Mouse (Mus musculus) erythroblast, embryonic 14.5 days (primary cell): ENCODE results near the gene Map4k5. TPM values are rescaled to one million over a fixed set of nuclear protein-coding genes. Genes with fewer than 3 reads are reported as not detected.

Source experiments
- H3K27me3 ChIP-seq: 2 replicates; pipeline ENCODE4 v1.6.1; 2012; ENCODE audit warnings: inconsistent platforms; ENCODE audit not compliant: control insufficient read depth
- H3K36me3 ChIP-seq: 2 replicates; pipeline ENCODE4 v1.6.1; 2012; ENCODE audit warnings: mild to moderate bottlenecking, inconsistent platforms; ENCODE audit not compliant: control insufficient read depth
- H3K4me1 ChIP-seq: 2 replicates; pipeline ENCODE4 v1.6.1; 2012; ENCODE audit warnings: inconsistent platforms; ENCODE audit not compliant: control insufficient read depth
- H3K4me3 ChIP-seq: replicated peaks from 2 replicates; pipeline ENCODE3; 2012; ENCODE audit warnings: moderate library complexity, mild to moderate bottlenecking, inconsistent platforms
- H3K9me3 ChIP-seq: 2 replicates; pipeline ENCODE4 v1.6.1; 2012; ENCODE audit warnings: low read length, inconsistent platforms, mixed read lengths; ENCODE audit not compliant: control insufficient read depth
- GATA1 ChIP-seq: IDR thresholded peaks from 2 replicates; pipeline ENCODE4 v1.6.1; 2012; ENCODE audit warnings: low read length, inconsistent platforms, mixed read lengths
- TAL1 ChIP-seq: IDR thresholded peaks from 3 replicates; pipeline ENCODE4 v1.6.1; 2012; ENCODE audit warnings: low read length, inconsistent platforms, mixed read lengths
- polyA plus RNA-seq: library from polyadenylated mRNA; stranded (reverse); fragments of >175 nt; gene quantifications from 2 replicates; pipeline ENCODE4 v1.2.3, GENCODE M21; 2012

Gene Map4k5
- polyA plus RNA-seq, 1 experiment: 2.0 TPM

- Histone ChIP-seq H3K27me3 (no peaks in the 10 kb centered on the region), H3K9me3 (no peaks in the 10 kb centered on the region), H3K36me3 (peaks cover 96% of the 10 kb centered on the region), H3K4me3 (no peak overlapping the region), H3K4me1 (peaks cover 5% of the 10 kb centered on the region)
- no peak for TF ChIP-seq GATA1
- no peak for TF ChIP-seq TAL1
These were observed 58.9 kb downstream of the Map4k5 start for GRCm38 (mm10) chr12:69833982-69834604.

GRCm38 (mm10) chr12:69831239-69831910 lies 61.6 kb downstream of the Map4k5 start:
- Histone ChIP-seq H3K27me3 (no peaks in the 10 kb centered on the region), H3K4me3 (no peak overlapping the region), H3K36me3 (peaks cover 96% of the 10 kb centered on the region), H3K9me3 (no peaks in the 10 kb centered on the region), H3K4me1 (no peaks in the 10 kb centered on the region)
- TF ChIP-seq GATA1 (no peak), TAL1 (no peak)

GRCm38 (mm10) chr12:69828214-69828613 lies 64.8 kb downstream of the Map4k5 start:
- Histone ChIP-seq H3K27me3 (no peaks in the 10 kb centered on the region), H3K4me3 (no peak overlapping the region), H3K36me3 (peaks cover 95% of the 10 kb centered on the region), H3K4me1 (no peaks in the 10 kb centered on the region; the same call in 1 of the 2 replicates), H3K9me3 (no peaks in the 10 kb centered on the region)
- TF ChIP-seq GATA1 (no peak), TAL1 (no peak)

- peaks cover 99% of the 10 kb centered on the region for H3K36me3 ChIP-seq
- TF ChIP-seq GATA1 (no peak), TAL1 (no peak)
- no peaks in the 10 kb centered on the region; the same call in 1 of the 2 replicates for H3K4me1 ChIP-seq
- H3K9me3 ChIP-seq: peaks cover 4% of the 10 kb centered on the region; the same call in 1 of the 2 replicates
- H3K4me3 ChIP-seq: no peak overlapping the region
- H3K27me3 ChIP-seq: no peaks in the 10 kb centered on the region
These were observed 68.0 kb downstream of the Map4k5 start for GRCm38 (mm10) chr12:69824881-69825597.

- Histone ChIP-seq H3K36me3 (peaks cover 97% of the 10 kb centered on the region), H3K27me3 (no peaks in the 10 kb centered on the region), H3K4me3 (no peak overlapping the region), H3K4me1 (no peaks in the 10 kb centered on the region), H3K9me3 (no peaks in the 10 kb centered on the region)
- TF ChIP-seq GATA1 (no peak), TAL1 (no peak)
These were observed 78.7 kb downstream of the Map4k5 start for GRCm38 (mm10) chr12:69814272-69814671.

GRCm38 (mm10) chr12:69813596-69813995 lies 79.4 kb downstream of the Map4k5 start:
- Histone ChIP-seq H3K36me3 (peaks cover 97% of the 10 kb centered on the region), H3K4me3 (no peak overlapping the region)
- TF ChIP-seq TAL1: no peak

GRCm38 (mm10) chr12:69812986-69813385 lies 80.0 kb downstream of the Map4k5 start:
- Histone ChIP-seq H3K4me1 (peaks cover 2% of the 10 kb centered on the region; the same call in 1 of the 2 replicates), H3K4me3 (no peak overlapping the region), H3K27me3 (no peaks in the 10 kb centered on the region), H3K9me3 (no peaks in the 10 kb centered on the region), H3K36me3 (peaks cover 97% of the 10 kb centered on the region)
- no peak for TF ChIP-seq GATA1
- TF ChIP-seq TAL1: no peak

More at GRCm38 (mm10) chr12:69813596-69813995, 79.4 kb downstream of the Map4k5 start:
- Histone ChIP-seq H3K9me3 (no peaks in the 10 kb centered on the region), H3K4me1 (no peaks in the 10 kb centered on the region), H3K27me3 (no peaks in the 10 kb centered on the region)

- TF ChIP-seq GATA1 (no peak), TAL1 (no peak)
These were observed 81.0 kb downstream of the Map4k5 start for GRCm38 (mm10) chr12:69811976-69812375.

GRCm38 (mm10) chr12:69809439-69809838 lies 83.6 kb downstream of the Map4k5 start:
- Histone ChIP-seq H3K4me1 (peaks cover 18% of the 10 kb centered on the region), H3K4me3 (no peak overlapping the region), H3K36me3 (peaks cover 97% of the 10 kb centered on the region), H3K9me3 (no peaks in the 10 kb centered on the region), H3K27me3 (no peaks in the 10 kb centered on the region)
- no peak for TF ChIP-seq TAL1
- no peak for TF ChIP-seq GATA1

More at GRCm38 (mm10) chr12:69811976-69812375, 81.0 kb downstream of the Map4k5 start:
- Histone ChIP-seq H3K36me3 (peaks cover 97% of the 10 kb centered on the region), H3K27me3 (no peaks in the 10 kb centered on the region), H3K4me3 (no peak overlapping the region), H3K9me3 (no peaks in the 10 kb centered on the region), H3K4me1 (peaks cover 5% of the 10 kb centered on the region)
